Mouse (Mus musculus): ENCODE measurements at regions not wholly inside any gene's neighbourhood (a gene's known extent, or its start where the extent isn't known, plus 50 kb on each side); places are given as distances from the start of the nearest gene placed in this dataset.
A peak's percentile ranks its signal among the peaks of the same experiment; 100 is the strongest.

DNA sequence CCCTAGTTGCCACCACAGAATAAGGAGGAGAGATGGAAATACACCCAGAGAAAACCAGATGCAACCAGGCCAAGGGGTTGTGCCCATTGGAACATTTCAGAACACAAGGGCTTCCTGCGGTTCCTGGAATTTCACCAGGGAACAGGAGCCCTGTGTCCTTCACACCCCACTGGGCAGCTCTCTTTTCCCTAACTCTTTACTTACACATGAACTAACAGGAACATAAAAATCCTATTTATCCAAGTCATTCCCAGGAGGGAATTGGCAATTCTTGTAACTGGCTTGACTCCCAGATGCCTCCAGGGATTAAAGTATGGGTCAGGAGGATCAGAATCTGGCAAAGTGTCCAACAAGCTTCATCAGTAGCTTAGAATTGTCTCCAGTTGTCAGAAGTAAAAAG, 62.2 kb upstream of the Glycam1 start:
- DNase-seq: peak; percentile 54
